Mouse (Mus musculus) left cerebral cortex, adult 9 months (tissue): ENCODE data around the gene Shh.

Experiments
- DNase-seq, 2 experiments: peaks; one replicate each; pipeline ENCODE4 v3.0.0; 2022; ENCODE audit warnings: low spot score in 2 of 2

Shh gene

DNA sequence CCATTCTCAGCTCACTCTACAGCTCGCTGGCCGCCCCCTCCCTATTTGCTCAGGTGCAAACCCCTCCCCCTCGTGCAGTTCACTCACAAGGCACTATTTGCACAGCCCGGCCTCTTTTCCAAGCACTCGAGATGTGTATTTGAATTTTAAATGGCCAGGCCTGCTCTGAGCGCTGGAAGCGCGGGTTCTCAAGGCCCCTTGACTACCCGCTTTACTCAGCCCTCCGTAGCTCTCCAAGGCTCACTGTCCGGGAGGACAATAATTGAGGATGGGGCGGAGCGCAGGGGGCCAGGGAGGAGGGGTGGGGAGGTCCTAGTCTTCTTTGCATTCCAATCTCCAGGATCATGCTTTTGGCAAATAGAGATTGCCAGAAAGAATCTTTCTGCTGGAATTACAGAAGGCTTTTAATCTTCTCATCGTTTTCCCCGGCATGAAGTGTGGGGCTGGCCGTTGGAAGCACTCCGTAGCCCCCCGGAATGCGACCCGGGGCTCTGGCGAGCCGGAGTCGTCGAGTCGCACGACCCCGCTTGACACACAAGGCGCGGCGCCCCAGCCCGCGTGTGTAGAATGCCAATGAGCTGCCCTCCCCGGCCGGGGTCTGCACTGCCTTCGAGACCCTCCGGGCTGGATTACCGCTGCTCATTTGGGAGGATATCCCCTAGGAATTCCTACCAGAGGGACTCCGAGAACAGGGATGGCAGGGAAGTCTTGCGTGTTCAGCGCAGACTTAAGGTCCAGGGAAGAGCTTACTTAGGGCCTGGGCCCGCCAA is 7.4 kb downstream of the Shh start:
- DNase-seq, result no peak

DNA sequence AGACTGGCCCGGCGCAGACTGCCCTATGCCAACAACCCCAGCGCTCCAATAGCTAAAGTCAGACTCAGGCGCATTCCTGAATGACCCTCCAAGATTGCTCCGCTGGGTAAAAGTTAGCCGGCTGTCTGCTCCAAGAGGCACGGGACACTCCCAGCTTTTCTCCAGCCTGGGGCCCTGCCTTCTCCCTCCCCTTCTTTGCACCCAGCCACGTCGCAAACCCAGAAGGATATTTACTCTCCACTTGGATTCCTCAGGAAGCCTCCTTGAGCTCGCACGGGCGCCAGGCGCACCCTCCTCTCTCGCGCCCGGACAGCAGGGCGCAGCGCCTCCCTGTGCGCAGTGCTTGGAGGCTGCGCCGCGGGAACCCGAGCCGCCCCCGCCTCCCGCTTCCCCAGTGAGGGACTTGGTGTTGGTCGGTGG is 8.2 kb downstream of the Shh start:
- no peak for DNase-seq

DNA sequence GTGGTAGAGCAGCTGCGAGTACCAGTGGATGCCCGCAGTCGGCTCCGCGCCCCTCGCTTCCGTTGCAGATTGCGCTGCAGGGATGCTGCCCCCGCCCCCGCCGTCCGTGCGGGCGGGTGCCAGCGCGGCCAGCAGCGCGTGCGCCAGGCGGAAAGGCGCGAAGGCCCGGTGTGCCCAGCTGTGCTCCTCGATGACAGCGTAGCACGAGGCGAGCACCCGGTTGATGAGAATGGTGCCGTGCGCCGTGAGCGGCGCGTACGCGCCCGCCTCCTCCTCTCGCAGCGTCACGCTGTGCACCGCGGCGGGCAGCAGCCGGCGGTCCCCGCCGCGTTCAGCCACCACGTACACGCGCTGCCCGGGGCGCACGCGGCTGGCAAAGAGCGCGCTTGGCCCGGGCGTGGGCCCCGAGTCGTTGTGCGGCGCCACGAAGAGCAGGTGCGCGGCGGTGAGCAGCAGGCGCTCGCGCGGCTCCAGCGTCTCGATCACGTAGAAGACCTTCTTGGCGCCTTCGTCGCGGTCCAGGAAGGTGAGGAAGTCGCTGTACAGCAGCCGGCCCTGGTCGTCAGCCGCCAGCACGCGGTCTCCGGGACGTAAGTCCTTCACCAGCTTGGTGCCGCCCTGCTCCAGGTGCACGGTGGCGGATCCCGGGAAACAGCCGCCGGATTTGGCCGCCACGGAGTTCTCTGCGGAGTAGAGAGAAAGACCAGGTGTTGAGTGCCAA is 9.0 kb downstream of the Shh start:
- no peak for DNase-seq

DNA sequence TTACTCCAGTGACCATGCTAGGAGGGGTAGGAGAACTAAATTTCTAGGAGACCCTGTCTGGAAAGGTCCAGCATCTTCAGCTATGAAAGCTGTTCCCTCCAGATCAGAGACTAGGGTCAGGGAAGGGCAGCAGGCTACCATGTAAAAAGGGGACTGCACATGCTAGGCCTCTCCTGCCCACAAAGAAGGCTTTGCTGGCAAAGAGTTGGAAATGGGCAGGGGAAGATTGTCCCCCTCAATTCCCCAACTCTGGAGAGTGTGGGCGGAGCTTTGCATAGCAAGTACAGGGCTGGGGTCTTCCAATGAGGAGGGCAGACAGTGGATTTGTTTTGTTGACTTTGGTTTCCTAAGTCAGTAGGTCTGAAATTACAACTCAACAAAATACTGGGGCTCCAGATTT is 10.7 kb downstream of the Shh start:
- no peak for DNase-seq

DNA sequence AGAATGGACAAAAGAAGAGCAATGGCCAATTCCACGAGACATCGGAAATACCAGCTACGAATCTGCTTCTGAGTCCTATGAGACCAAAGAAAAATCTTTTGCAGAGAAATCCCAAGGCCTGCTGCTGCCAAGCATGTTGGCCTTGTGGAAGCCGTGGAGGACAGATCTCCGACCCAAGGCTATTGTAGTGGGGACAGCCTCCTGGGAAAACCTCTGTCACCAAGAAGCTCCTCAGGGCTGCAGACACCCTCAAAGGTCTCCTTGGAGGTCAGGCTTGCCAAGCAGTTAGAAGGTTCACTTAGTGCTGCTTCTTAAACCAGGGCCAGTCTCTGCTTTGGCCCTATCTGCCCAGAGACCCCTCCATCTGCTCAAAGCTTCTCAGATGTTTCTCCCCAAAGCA is 11.3 kb downstream of the Shh start:
- no peak for DNase-seq

DNA sequence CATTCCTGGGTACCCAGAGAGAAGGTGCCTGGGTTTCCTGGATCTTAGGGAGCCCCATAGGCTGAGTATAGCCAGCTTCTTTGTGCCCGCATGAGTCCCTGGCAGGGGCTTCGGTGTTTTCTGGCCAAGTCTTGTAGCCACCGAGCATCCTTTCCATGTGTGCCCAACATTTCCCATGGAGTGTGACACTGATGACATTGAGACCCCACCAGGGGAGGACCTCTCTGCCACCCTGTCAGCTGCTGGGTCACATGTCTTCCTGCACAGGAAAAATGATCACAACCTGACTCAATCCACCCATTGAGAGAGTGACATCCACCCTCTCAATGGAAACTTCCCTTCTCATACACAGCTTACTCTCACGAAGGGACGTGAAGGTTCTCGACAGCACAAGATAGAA is 12.5 kb downstream of the Shh start:
- DNase-seq, result no peak

DNA sequence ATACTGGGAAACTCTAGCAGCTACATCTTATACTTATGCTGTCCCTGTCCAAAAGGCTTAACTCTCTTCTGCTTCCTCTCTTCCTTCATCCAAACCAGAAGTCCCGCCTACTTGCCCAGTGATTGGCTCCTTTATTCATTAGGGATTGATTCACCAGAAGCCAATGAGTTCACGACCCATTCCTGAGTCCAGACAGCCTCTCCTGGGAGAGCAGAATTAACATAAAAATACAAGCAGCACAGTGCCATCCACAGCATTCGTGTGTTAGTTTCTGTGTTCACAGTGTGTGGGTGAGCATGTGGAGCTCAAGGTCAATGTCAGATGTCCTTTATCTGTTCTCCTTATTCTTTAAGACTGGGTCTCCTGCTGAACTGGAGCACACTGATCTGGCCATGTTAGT is 13.5 kb downstream of the Shh start:
- no peak for DNase-seq

DNA sequence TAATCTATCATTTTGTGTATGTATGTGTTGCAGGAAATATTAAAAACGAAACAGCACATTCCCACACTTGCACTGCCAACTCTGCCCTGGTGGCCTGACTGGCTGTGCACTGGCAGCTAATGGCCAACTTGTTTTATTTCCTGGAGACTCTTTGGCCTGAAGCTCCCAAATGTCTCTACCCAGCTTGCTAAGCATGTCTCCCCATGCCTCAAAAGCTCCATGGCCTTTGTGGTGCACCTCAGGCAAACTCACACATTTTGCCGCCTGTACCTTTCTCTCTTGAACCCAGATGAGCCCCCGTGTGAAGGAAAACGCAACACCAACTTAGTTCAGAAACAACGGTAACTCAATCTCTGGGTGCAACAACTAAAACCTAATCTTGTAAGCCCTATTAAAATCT is 14.0 kb downstream of the Shh start:
- no peak for DNase-seq

DNA sequence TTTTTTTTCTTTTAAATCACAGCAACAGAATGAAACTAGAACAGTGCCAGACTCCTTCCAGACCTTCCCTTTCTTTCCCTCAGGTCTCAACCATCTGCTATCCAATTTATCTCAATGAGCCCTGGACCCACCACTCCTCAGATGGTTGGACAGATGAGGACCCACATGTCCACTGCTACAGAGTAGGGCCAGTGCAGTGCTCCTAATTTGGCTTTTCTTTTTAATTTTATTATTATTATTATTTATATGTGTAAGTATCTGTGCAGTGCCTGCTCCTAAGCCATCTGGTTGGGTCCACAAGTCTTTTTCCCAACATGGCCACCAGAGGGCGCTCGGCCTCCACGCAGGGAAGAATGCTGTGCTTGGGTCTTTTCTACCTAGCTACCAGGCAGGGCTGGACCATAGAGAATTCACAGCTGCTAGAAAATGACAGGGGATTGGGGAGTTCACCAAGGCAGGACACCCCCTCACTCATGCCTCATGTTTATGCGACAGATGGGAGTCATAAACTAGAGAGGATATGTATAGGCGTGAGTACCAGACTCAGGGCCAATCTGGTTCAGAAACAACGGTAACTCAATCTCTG is 15.9 kb downstream of the Shh start:
- peak in 1 of 2 experiments; percentile 85 for DNase-seq

DNA sequence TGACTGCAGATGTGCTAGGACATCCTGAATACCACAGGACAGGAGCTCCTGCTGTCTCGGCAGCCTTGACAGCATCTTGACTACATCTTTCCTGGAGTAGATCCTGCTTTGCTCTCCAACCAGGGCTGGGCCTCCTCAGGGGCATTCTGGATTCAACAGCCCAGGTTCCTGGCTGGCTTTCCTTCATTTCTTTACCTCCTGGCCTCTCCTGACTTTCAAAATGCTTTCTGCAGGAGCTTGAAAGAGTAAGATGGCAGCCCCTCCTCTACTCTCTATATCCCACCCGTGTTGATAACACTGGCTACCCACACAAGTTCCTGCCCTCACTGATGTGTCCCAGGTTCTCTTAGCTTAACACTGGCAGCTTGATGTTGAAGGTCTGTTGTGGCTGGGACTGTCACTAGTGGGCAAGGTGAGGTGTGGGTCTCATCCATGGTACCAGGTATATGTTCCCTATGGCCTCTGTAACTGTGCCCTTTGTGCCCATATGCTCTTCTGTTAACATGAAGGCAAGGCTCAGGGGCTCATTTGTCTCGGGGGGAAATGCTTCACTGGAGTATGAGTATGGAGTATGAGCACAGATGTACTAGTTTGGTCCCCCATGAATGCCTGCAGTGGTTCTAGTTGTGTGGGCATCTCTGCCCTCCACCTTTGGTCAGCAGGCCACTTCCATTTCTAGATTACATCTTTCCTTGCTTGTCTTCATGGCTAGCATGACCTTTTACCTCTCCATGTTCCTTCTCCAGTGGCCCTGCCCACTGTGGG is 16.7 kb downstream of the Shh start:
- DNase-seq, result peak in 1 of 2 experiments; percentile 0

DNA sequence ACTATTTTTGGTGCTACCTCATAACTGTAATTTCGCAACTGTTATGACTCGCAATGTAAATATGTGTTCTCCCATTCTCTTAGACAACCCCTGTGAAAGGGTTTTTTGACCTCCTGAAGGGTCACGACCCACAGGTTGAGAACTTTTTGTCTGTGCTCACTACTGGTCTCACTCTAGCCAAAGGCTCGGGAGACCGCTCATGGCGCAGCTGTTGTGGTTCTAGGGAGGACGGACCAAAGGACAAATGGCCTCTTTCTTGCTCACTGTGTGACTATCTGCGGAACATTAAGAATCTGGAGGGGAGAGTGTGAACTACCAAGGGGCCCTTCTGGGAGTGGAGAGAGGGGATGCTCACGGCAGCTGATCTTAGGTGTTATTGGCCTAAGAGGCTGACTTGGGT is 41.1 kb downstream of the Shh start:
- no peak for DNase-seq

DNA sequence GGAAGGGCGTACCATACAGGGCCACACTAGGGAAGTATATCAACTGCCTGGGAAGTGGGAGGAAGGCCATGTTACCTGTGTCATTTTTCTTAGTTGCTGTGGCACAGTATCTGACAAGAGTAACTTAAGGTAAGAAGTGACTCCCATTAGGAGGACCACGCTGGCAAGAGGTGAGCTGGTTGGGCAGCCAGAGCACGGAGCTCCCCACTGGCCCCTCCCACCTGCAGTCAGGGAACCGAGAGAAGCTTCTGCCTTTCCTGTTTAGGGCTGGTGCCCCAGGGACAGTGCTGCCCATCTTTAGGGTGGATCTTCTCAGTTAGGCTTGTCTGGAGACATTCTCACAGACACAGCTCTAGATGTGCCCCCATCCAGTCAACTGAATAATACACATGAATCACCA is 43.3 kb downstream of the Shh start:
- peak in 1 of 2 experiments; percentile 0 for DNase-seq

DNA sequence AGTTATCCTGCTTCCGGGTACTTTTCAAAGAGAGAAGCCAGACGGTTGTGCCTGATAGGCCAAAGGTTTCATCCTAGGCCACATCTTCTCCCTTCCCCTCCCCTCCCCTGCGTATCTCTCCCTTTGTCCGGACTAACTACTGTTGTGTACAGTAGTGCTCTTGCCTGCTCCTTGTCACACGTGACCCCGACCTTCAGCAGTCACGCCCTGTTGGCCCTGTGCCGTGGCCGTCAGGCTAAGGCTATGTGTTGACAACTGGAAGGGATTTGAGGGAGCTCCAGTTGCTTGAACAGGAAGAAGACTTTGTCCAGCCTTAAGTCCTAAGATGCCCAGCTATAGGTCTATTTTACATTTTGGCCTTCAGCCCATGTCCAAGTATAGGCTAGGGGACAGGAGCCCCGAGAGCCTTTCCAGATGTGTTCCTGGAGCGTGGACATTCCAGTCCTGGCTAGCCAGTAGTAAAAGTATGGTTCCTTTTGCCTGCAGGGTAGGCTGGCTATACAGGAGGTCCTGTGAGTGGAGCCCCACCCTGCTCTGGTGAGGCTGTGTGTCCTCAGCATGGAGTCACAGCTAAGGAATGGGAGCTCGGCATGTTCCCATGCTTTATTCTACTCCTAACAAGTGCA is 47.3 kb downstream of the Shh start:
- DNase-seq, result no peak

DNA sequence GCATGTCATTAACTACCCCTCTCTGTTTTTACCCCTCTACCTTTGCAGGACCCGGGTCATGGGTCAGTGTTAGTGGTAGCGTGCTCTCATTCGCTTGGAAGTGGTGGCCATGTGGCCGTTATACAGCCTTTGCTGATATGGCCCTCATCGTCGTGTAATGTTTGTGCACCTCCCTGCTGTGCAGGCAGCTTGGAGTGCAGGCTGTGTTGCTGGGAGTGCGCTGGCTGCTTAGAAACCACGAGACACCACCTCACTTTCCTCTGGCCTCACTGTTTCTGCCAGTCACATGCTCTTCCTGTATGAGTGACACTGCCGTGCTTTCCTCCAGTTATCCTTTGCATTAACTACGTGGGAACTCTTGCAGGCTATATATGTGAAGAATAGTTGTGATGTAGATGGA is 48.3 kb downstream of the Shh start:
- DNase-seq, result no peak

DNA sequence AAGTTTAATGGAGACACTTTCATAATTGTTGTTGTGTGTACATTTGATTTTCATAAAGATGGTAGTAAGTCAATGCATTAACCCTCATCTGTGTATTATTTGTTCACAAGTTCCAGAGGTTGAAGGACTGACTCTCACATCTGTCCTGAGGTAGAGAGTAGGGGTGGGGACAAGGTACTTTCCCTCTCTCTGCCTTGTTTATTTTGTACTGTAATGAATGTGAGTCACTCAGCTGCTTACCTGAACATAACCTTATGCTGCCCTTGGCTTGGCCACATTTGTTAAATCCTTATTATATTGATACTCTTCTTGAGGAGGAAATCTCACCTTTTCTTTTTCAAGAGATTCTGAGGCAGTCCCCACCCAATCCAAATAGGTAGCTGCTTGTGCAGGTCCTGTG is 51.0 kb downstream of the Shh start:
- no peak for DNase-seq

DNA sequence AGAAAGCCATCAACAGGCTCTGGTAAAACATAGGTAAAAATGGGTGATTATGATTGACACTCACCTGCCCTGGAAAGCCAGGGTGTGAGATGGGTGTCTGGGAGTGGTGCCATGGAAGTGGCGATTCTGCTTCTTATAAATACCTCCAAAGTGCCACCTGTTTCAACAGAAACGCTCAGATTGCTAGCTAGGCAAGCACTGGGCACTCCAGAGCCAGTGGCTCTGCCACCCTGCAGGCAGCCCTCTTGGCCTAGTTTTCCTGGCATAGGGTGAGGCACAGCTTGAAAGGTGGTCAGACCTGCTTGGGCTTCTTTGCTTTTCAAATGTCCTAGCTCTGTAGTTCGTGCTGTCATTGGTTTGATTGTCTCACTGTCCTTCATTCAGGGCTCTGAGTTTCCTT is 53.0 kb downstream of the Shh start:
- DNase-seq, result no peak

DNA sequence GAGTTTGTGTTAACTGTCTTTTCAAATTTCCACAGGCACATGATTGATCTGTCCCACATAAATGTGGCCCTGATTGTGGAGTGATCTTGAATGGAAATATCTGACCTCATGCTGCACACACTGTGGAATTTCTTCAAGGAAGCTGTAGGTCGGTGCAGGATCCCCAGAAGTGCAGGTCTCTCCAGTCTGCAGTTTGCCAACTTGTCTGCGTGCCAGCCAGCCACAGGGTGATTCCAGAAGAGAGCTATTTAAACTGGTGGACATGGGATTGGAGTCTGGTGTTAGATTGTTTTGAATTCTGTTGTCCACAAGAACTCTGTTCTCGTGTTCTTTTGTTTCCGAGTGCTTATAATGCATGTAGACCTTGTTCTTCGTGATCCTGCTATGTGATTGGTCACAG is 53.5 kb downstream of the Shh start:
- no peak for DNase-seq

DNA sequence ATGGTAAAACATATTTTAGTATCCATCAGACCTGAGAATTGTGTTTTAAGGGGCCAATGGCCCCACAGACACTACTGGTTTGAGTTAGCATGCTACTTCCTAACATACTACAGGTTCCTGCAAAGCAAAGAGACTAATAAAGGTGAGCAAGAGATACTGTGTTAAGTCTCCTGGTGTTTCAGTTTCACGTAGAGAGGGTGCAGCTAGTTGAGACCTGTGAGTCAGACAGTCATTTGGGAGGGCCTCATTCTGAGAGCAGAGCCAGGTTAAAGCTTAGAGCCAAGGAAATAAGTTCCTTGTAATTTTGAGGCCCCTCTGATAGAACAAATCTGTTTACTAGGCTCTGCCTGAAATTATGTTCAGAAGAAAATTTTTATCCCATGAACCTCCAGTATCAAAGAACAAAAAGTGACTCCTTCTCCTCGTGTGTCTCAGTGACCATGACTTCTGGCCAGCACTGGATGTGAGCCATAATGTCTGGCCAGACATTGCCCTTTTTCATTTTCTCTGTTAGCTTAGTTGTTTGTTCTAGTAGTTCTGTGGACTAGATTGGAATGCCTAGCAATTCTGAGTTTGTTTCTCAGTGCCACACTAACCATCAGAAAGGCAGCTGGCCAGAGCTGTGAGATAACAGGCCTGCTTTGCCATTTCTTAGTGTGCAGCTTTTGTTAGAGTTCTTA is 54.9 kb downstream of the Shh start:
- DNase-seq, result no peak
